Mouse (Mus musculus) adrenal gland, adult 8-10 months (tissue): ENCODE measurements around the gene Rnf146. TPM values are rescaled to one million over a fixed set of nuclear protein-coding genes. Genes with fewer than 3 reads are reported as not detected.

Experiments used
- total RNA-seq, 4 experiments: library from RNA; stranded (reverse); gene quantifications; 2 replicates each; pipeline ENCODE4 v1.2.4; 2022

The Rnf146 gene
- total RNA-seq, 4 experiments from 2014 or later: 48.6 to 55.0 (median 50.7) TPM

Other genes with a start within 250 kb of the Rnf146 start
- 10 to 100 TPM in 3 of 4 experiments, 1 to 10 TPM in 1; 8.3 to 15.9 (median 12.0) TPM for gene Soga3, start 218.6 kb downstream of the Rnf146 start, total RNA-seq
- 1 to 10 TPM in 3 of 4 experiments, not detected in 1; 1.9 to 3.9 (median 2.5) TPM for gene Gm49353, start 163.5 kb downstream of the Rnf146 start, total RNA-seq
- 1 to 10 TPM; 5.2 to 9.1 (median 6.2) TPM for gene 9330159F19Rik, start 150.8 kb downstream of the Rnf146 start, total RNA-seq
- gene Echdc1, start 49.3 kb downstream of the Rnf146 start, total RNA-seq: 100 to 1,000 TPM in 1 of 4 experiments, 10 to 100 TPM in 3; 49.7 to 116 (median 89.3) TPM
- gene Rspo3, start 173.4 kb upstream of the Rnf146 start, total RNA-seq: 10 to 100 TPM; 17.8 to 27.8 (median 23.5) TPM